Mouse (Mus musculus) B cell, adult 62 days (primary cell): Measurements from ENCODE around the gene Olfr70. TPM values are rescaled to one million over a fixed set of nuclear protein-coding genes. Genes with fewer than 3 reads are reported as not detected.

Experiments
- total RNA-seq: library from RNA; stranded (reverse); gene quantifications from 4 replicates; pipeline ENCODE4 v1.2.4, GENCODE M21; 2023

Olfr70 gene
- total RNA-seq = not detected in 4 replicates

DNA sequence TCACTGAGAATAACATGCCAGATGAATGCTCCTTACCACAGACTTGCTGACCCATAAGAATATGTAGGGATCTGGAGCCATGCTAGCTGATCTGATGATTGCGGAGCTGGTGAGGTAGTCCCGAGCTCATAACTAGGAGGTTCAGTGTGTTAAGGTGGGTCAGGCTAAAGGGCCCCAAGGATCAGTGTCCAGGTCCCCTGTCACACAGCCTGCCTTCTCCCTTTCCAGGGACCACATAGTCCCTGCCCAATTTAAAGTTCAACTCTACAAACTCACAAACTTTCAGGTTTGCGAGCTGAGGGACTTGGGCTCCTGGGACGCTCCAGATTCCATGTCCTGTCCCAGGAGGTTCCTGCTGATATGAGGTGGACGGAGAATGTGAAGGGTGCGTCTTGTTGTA is at the start of gene Olfr70:
TSS of gene Olfr70 (minus strand) at position 101 of the 400 bp plus-strand sequence.

DNA sequence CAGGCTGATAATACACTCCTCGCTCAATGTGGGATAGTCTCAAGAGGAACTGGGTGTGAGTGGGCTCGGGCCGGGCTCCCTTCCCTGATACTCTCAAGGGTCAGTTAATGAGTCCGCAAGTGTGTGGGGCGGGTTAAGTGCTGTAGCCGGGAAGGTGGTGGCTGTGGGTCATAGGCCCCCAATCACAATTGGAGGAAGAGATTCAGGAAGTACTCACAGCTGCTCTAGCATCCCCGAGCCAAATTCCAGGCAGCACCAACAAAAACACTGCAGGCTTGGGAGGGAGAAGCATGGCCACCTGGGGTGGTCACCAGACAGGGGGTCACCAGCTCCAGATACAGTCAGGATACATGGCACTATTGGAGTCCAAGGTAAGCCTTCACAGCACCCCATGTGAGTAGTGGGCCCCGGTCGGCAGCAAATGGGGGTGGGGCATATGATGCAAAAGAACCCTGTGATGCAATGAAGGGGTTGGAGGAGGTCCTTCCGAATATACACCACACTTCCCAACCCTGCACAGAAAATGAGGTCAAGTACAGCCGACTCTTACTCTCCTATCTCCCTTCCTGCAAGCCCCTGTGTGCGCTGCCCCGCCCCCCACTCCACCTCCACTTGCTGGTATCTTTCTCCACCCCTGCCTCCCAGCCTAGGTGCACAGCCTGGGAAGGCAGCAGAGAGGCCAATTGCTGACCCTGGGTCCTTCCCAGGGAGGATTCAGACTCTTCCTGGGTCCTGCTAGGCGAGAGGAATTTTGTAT is 29.4 kb upstream of the Olfr70 start, which contains the start of gene Spaar:
TSS of gene Spaar (plus strand) at position 241 of the 757 bp plus-strand sequence.

DNA sequence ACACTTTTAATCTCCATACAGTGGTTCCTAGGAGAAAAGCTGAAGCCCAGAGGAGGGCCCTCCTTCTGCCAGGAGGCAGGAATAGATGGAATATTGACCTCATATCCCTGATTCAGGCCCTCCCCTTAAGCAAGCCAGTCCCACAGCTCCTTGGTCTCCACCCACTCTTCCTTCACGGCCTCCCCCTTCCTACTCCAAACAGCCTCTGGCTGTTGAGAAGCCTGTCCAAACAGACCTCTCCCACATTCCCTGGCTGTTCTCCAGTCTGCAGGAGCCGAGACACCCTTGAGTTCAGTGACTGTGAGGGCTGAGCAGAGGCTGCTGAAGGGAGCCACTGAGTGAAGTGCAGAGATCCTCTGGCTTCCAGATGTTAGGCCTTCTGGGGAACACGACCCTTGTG is 26.4 kb upstream of the Olfr70 start, which contains the start of gene Hrct1:
TSS of gene Hrct1 (plus strand) at position 194 of the 400 bp plus-strand sequence.

DNA sequence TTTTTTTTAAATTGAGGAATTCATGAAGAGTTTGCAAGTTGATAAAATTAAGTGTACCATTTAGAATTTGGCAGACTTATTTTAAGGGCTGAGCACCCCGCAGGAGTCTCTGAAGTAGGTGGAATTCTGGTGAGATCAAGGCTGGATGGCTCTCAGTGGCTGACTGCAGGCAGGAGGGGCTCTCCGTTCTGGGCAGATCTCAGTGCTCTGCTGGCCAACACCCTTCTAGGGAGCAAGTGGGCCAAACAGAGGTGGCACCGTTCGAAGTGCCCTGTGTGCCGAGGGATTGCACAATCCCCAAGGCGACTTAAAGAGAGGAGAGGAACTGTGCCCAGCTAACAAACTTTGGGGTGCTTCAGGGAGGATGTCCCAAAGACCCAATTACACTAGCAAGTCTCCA is 9.3 kb upstream of the Olfr70 start, which contains the start of gene Olfr71:
TSS of gene Olfr71 (minus strand) at position 387 of the 400 bp plus-strand sequence.

DNA sequence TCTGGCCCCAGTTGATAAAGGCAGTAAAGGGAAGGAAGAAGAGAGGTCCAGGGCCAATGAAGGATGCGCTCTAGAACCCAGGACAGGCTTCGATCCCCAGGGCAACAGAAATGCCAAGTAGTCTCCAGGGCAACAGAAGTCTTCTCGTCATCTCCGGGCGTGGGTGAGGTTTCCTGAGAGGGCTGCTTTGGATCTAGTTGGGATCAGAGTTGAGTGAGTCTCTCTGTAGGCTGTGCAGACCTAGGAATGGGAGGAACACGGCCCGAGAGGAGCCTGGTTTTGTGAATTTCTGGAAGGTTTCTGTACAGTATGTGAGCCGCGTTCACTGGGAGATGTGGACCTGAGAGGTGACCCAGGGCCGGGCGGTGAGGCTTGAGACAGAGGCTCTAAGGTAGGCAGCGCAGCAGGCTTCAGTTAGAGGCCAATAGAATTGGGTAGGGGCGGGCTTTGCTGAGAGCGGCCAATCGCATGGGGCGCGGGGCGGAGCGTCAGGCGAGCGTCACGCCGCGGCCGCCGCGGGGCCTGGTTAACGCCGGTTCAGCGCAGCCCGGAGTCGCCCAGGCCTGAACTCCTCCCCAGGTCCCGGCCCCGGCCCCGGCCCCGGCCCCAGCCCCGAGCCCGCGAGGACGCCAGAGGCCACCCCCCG is 31.7 kb downstream of the Olfr70 start, which contains the start of the genes Tmem8b and Fam221b:
TSS of gene Tmem8b (plus strand) at position 190 of the 646 bp plus-strand sequence.
TSS of gene Fam221b (minus strand) at position 364 of the 646 bp plus-strand sequence.

DNA sequence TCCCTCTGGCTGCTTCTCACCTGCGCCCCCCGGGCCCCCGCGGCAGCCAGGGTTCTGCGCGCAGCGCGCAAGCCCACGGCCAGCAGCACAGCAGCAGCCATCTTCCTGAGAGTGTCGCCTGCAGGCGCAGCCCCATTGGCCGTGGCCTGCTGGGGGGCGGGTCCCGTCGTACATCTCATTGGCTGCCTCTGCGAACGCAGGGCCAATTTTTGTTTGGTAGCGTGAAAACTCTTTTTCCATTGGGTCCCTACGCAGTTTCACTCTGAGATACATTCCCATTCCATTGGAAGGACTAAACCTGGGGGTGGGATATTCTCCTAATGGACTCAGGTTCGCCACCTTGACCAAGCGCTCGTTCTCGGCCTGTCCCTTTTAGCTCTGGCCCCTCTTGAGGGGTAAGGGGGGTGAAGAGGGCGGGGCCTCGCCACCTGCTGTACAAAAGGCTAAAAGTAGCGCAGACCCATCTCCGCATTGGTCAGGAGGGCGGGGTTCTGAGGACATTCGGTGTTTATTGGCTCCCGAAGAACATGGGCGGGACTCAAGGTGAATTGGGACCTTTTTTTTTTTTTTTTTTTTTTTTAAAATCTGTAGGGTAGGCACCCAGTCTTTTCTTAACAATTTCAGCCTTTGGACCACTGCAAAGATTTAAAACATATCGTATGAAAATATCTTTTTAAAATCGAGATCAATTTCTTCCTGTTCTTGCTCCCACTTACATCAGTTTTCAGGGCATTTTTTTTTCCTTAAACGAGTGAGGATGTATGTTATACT is 44.1 kb downstream of the Olfr70 start, which contains the start of gene Hint2:
TSS of gene Hint2 (minus strand) at position 128 of the 771 bp plus-strand sequence.

DNA sequence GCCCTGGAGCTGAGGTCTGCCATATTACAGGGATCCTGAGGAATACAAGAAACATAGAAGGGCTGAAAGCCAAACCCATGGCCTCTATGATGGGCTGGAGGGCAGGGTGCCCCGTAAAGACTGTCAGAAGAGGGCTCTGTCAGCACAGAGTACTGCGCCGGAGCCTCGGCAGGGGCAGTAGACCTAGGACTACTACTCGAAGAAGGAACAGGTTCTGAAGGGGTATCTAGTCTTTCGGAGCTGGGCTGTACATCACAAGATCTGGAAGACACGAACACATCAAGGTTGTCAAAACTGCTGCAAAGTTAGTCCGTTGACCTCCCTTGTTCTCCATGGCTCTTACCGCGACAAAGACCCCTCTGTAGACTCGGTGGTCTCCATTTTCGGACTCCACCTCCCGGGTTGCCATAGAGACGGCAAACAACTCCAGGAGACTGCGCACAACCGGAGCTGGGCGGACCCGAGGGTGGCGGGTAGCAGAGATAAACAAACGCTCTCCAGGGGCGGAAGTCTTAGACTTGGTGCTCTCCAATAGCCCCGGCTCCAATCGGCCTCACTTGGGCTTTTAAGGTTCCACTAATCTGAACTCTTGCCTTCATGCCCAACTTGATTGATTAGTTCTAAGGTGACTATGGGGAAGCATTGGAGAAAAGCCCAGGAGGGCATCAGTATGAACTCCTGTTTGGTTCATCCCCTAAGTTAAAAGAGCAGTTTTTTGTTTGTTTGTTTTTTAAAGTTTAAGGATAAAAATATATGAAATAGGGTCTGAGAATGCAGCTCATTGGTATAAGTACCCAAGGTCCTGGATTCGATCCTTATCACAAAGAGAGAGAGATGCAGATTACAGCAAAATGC is 47.2 kb downstream of the Olfr70 start, which contains the start of gene Spag8:
TSS of gene Spag8 (minus strand) at position 434 of the 855 bp plus-strand sequence.

Other genes starting within 250 kb of the Olfr70 start
- gene Cd72, start 246.2 kb downstream of the Olfr70 start, total RNA-seq = 440 to 532 TPM (median 462 TPM) in 4 replicates
- 12.9 to 13.7 TPM (median 13.3 TPM) in 4 replicates for gene Sit1, start 217.1 kb downstream of the Olfr70 start, total RNA-seq
- 27.3 to 29.7 TPM (median 29.2 TPM) in 4 replicates for gene Ccdc107, start 207.9 kb downstream of the Olfr70 start, total RNA-seq
- gene Arhgef39, start 201.1 kb downstream of the Olfr70 start, total RNA-seq = 1.1 to 2.6 TPM (median 2.4 TPM) in 4 replicates
- 0.49 to 1.2 TPM in 2 of 4 replicates, not detected in the others for gene Car9, start 193.8 kb downstream of the Olfr70 start, total RNA-seq
- gene Tpm2, start 177.0 kb downstream of the Olfr70 start, total RNA-seq = 0.46 to 1.6 TPM (median 0.74 TPM) in 4 replicates
- gene Creb3, start 138.5 kb downstream of the Olfr70 start, total RNA-seq = 71.8 to 80.6 TPM (median 76.8 TPM) in 4 replicates
- 269 to 292 TPM (median 275 TPM) in 4 replicates for gene Tln1, start 138.1 kb downstream of the Olfr70 start, total RNA-seq
- 39.9 to 55.5 TPM (median 43.6 TPM) in 4 replicates for gene Rgp1, start 122.1 kb downstream of the Olfr70 start, total RNA-seq
- gene Gba2, start 121.9 kb downstream of the Olfr70 start, total RNA-seq = 41.8 to 54.9 TPM (median 45.2 TPM) in 4 replicates
- gene Msmp, start 116.3 kb downstream of the Olfr70 start, total RNA-seq = not detected in 4 replicates
- 0.16 to 0.40 TPM (median 0.39 TPM) in 3 of 4 replicates, not detected in the other for gene Npr2, start 68.9 kb downstream of the Olfr70 start, total RNA-seq
- 1.4 TPM in 1 of 4 replicates, not detected in the others for gene Spag8, start 47.2 kb downstream of the Olfr70 start, total RNA-seq
- gene Hint2, start 44.3 kb downstream of the Olfr70 start, total RNA-seq = 16.0 to 24.2 TPM (median 20.8 TPM) in 4 replicates
- gene Tmem8b, start 31.8 kb downstream of the Olfr70 start, total RNA-seq = 2.4 to 6.0 TPM (median 4.9 TPM) in 4 replicates
- gene Fam221b, start 31.7 kb downstream of the Olfr70 start, total RNA-seq = not detected in 4 replicates
- gene Olfr71, start 9.4 kb upstream of the Olfr70 start, total RNA-seq = not detected in 4 replicates
- gene Hrct1, start 26.4 kb upstream of the Olfr70 start, total RNA-seq = not detected in 4 replicates
- gene Spaar, start 29.2 kb upstream of the Olfr70 start, total RNA-seq = not detected in 4 replicates
- gene Olfr159, start 70.2 kb upstream of the Olfr70 start, total RNA-seq = not detected in 4 replicates
- gene Olfr156, start 123.1 kb upstream of the Olfr70 start, total RNA-seq = not detected in 4 replicates
- not detected in 4 replicates for gene Olfr157, start 139.4 kb upstream of the Olfr70 start, total RNA-seq
- not detected in 4 replicates for gene Olfr155, start 150.8 kb upstream of the Olfr70 start, total RNA-seq
- gene Reck, start 174.7 kb upstream of the Olfr70 start, total RNA-seq = 0.55 to 0.88 TPM (median 0.66 TPM) in 4 replicates